Mouse (Mus musculus) cerebellum, adult 8-10 months (tissue): ENCODE data around the gene Ddr2.

Experiments
- DNase-seq: peaks from one replicate; pipeline ENCODE4 v3.0.0; 2022

Gene Ddr2

DNA sequence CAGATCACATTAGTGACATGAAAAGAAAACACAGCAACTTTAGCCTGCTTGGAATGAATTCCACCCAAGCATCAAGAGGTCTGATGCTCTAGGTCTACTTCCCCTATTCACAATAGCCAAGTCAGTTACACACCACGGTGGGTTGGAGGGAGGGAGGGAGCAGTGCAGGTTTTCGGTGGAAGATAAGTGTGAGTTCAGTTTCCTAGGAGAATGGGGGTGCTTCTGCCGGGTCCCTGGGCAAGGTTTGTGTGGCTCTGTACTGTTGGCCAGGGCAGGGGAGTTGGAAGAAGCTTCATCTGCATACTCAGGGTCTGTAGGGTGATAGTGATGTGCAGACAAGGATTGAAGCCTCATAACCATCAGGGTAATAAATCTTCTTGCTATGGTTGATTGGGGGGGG is 164.6 kb downstream of the Ddr2 start:
- no peak for DNase-seq

DNA sequence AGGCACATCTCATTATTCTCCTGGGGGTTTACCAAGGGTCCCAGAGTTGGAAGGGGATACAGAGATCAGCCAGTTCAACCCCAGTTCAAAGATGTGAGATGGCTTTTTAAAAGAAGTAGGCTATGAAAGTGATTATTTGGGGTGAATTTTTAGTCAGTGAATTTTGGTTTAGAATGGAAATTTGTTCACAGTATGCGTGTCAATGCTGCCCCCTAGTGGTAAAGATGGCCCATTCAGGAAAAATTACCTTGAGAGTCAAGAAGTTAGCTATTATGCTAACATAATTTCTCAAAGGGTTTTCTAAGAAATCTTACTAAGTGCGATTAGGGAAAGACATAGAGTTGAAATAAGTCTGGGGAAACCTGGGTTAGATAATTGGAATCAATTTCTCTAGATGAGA is 171.2 kb downstream of the Ddr2 start:
- peak; percentile 36 for DNase-seq

DNA sequence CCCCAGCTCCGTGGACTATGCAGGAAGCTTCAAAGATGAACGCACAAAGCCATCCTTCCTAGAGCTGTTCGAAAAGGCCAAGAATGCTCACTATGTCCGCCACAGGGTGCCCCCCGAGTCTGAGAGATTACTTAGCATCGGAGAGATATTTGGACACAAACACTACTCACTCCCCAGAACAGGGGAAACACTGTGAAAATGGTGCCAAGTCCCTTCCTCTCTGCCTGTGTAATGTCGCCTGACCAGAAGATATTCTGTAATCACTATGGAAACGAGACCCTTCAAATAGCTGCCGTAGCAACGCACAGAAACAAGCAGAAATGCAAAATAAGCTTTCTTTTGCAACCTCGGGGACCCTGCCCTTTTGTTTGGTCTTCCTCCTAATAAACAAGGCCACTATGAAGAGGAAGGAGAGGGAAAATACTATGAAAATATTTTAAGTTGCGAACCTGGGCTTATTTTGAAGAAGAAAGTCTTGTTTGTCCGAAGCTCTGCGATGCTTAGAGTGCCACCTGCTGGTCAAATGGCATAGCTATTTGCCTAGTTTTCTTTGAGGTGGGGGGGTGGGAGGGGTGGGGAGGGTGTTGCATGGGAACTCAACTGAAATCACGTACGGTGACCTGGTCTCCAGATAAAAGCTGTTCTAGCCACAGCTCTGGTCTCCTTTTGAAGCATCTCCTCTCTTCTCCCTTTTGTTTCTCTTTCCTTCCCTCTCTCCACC is 176.4 kb downstream of the Ddr2 start:
- peak; percentile 57 for DNase-seq

DNA sequence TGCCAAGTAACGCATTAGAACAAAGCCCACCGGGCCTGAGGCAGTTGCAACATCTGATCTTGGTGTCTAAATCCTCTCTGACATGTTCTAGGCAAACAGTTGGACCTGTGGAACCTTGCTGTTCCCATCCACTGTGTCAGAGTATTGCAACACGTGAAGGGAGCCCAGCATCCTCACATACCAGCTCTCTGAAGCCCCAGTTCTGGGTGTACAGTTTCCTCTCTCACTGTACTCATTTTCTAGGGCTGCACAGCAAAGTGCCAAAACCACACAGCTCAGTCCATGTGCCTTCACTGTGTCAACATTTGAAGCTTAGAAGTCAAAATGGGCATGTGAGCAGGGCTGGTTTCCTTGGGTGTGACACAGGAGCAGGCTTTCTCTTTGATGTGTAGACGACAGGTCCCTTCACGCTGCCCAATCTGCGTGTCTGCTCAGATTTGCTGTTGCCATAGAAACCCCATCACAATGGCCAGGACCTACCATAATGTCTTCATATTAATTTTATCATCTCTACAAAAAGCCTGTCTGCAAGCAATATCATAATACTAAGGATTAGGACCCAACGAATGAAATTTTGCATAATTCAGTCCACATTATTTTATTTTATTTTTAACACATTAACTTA is 178.3 kb downstream of the Ddr2 start:
- no peak for DNase-seq

DNA sequence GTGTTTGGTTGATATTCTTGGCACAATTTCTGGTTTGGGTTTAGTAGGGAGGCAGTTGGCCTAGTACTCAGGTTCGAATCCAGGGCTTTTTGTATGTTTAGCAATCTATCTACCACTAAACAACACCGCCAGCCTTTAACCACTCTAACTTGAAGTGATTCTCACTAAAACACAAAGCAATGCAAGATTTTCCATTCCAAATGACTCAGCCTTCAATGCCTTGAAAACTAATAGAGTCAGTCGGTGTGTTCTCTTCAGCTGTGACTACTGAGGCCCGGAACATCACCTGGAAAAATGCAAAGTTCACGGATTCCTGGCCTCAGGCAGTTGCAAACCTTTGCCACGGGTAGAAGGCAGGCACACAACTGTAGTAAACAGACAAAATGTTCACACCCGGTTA is 178.9 kb downstream of the Ddr2 start:
- no peak for DNase-seq

DNA sequence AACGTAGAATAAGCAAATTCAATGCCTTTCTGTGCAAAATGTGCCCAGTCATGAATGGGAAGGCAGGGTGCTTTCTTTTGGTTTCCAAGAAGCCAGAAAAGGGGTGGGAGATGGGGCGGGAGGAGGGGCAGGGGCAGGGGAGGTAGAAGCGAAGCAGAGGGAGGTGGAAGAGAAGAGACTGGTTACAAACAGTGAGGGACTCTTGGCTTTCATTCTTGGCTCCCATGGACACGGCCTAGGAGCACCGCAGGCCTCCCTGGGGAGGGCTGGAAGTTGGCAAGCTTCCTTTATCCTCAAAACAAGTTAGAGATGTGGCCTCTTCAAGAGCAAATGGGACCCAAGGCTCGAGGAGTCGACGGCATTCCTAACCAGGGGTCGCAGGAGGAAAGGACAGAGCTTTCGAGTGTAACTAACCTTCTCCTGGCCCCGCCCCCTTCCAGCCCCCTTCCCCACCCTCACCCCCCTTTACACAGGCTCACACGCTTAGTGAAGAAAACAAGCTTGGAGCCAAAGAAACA is 182.0 kb downstream of the Ddr2 start, which contains the start of gene Ccdc190:
Gene Ccdc190 (plus strand): TSS at position 195 of the 518 bp plus-strand sequence.
- no peak for DNase-seq

DNA sequence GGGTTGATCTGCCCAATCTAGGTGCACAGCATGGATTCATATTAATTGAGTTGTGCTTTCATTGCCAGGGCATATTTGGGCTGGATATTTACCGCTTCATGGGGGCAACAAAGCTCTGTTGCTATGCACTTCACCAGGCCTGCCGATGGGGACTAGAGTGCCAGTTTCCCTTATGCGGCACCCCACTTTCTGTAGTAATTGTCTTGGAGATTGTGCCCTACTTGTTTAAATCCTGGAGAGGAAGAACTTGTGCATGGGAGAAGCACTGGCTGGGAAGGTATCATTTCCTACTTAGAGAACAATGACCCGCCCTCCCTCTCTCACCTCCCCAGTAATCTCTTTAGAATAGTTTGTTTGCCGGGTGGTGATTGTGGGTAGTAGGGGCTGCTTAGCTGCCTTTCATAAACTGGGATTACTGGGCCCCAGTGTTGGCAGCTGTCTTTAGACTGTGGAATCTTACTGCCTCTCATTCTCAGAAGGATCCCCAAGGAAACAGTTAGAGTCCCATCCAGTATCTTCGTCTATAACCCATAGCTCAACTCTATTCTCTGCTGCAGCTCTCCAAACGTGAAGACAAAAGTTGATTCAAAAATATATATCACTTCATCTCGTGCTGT is 182.7 kb downstream of the Ddr2 start:
- no peak for DNase-seq

DNA sequence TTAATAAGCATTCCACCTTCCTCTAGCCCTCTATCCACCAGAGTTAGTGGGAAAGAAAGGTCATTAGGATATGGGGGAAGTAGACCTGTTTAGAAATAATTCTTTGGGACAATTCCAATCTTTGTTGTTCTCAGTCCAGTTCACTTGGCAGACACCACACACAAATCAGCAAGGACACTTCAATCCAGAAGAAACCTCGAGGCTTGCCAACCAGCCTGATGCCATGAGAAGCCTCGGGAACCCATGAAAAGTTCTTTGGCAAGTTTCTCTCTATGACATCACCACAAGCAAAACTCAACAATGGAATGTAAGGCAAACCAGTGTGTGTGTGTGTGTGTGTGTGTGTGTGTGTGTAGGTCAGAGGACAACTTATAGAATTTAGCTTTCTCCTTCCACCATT is 186.0 kb downstream of the Ddr2 start:
- DNase-seq = no peak
